Mouse (Mus musculus): ENCODE measurements around the gene Slc31a2.
A peak's percentile ranks its signal among the peaks of the same experiment; 100 is the strongest.
"Not testable (repeated sequence)": the region's sequence is repeated elsewhere in the genome, so short reads cannot be mapped to it uniquely, and the experiment has no call there.

Slc31a2 gene

GRCm38 (mm10) chr4:62262276-62262675, at the start of gene Slc31a2:
Gene Slc31a2 (plus strand): TSS chr4:62262562.
- DNase-seq = no peak

- DNase-seq = no peak
Observed at GRCm38 (mm10) chr4:62213490-62213889, 48.9 kb upstream of the Slc31a2 start.

GRCm38 (mm10) chr4:62228391-62228790, 34.0 kb upstream of the Slc31a2 start:
- DNase-seq = peak; percentile 16

GRCm38 (mm10) chr4:62229448-62229847, 32.9 kb upstream of the Slc31a2 start:
- no peak for DNase-seq

GRCm38 (mm10) chr4:62230153-62230552, 32.2 kb upstream of the Slc31a2 start:
- no peak for DNase-seq

- no peak for DNase-seq
Observed at GRCm38 (mm10) chr4:62230769-62231168, 31.6 kb upstream of the Slc31a2 start, which contains the start of gene Zfp37. Gene Zfp37 (minus strand): TSS chr4:62231047.

- no peak for DNase-seq
Observed at GRCm38 (mm10) chr4:62240586-62240985, 21.8 kb upstream of the Slc31a2 start.

GRCm38 (mm10) chr4:62248328-62248727, 14.0 kb upstream of the Slc31a2 start:
- no peak for DNase-seq

GRCm38 (mm10) chr4:62250896-62251544, 11.3 kb upstream of the Slc31a2 start:
- no peak for DNase-seq

GRCm38 (mm10) chr4:62251776-62252175, 10.6 kb upstream of the Slc31a2 start:
- DNase-seq = no peak

GRCm38 (mm10) chr4:62254551-62254950, 7.8 kb upstream of the Slc31a2 start:
- no peak for DNase-seq

- DNase-seq = no peak
Observed at GRCm38 (mm10) chr4:62256931-62257330, 5.4 kb upstream of the Slc31a2 start.

GRCm38 (mm10) chr4:62263133-62263844, 927 bp downstream of the Slc31a2 start:
- DNase-seq = no peak

- DNase-seq = no peak
Observed at GRCm38 (mm10) chr4:62265154-62265836, 2.9 kb downstream of the Slc31a2 start.

GRCm38 (mm10) chr4:62266016-62266415, 3.7 kb downstream of the Slc31a2 start:
- not testable (repeated sequence) for DNase-seq

GRCm38 (mm10) chr4:62267101-62267500, 4.7 kb downstream of the Slc31a2 start:
- no peak for DNase-seq

GRCm38 (mm10) chr4:62272696-62273095, 10.3 kb downstream of the Slc31a2 start:
- no peak for DNase-seq

GRCm38 (mm10) chr4:62273916-62274315, 11.6 kb downstream of the Slc31a2 start:
- DNase-seq = no peak

- no peak for DNase-seq
Observed at GRCm38 (mm10) chr4:62274841-62275536, 12.6 kb downstream of the Slc31a2 start.

GRCm38 (mm10) chr4:62276642-62277041, 14.3 kb downstream of the Slc31a2 start:
- DNase-seq = no peak

- no peak for DNase-seq
Observed at GRCm38 (mm10) chr4:62277222-62277621, 14.9 kb downstream of the Slc31a2 start.

- DNase-seq = no peak
Observed at GRCm38 (mm10) chr4:62278081-62278480, 15.7 kb downstream of the Slc31a2 start.

GRCm38 (mm10) chr4:62281319-62281718, 19.0 kb downstream of the Slc31a2 start:
- DNase-seq = no peak

Measured in cerebellum, adult 11-12 months (tissue).